Mouse (Mus musculus): ENCODE data around the gene Hdhd5.

DNA sequence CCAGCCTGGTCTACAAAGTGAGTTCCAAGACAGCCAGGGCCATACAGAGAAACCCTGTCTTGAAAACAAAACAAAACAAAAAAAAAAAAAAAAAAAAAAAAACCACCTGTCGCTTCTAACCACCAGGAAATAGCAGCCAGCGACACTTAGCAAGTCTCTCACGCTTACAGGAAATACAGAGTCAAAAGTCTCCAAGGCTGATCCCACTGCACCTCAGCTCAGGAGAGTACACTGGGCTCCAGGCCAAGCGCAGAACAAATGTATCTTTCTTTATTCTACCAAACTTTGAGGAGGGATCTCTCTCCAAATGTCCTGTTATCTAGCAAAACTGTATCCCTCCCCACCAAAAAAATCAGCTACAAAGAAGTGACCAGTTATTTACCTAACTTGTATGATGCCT, 2.0 kb downstream of the Hdhd5 start:
- TF ChIP-seq GATA1 (IDR thresholded peaks at IDR 0.05; ENCODE audit: borderline replicate concordance, low read length) (no peak), FLI1 (IDR thresholded peaks at IDR 0.05; ENCODE audit: low read length) (no peak)

Data from megakaryocyte, embryonic 14.5 days (primary cell).